ENCODE assay signal across 20 mouse cellular contexts in genomic region chr10:91734691-91735090, GRCm38 (mm10).
A peak's percentile ranks its signal among the peaks of the same experiment; 100 is the strongest.
DNase-seq lines count a peak whose midpoint lies in the region; ATAC-seq and TF ChIP-seq lines count a peak whose summit lies in the region.
"Had no signal": no experiment of that assay in that cellular context is flagged by ENCODE, and none has a peak within 500 bp of the region (broad histone marks: within the 10 kb centered on the region; RNA-seq: fewer than 3 reads in every experiment).

No protein-coding gene starts in this region.

- POLR2A ChIA-PET in Patski (lab: Charles Lee), result no interaction called here

- CTCF ChIA-PET in Patski (lab: Charles Lee), result no interaction called here

- intact Hi-C loops in heart, adult 2 months (cut with DNase I), result no loop called here

- no peaks in the 10 kb centered on the region for H3K79me2 ChIP-seq in heart, adult 2 months (replicated peaks; ENCODE audit: control insufficient read depth, insufficient read depth, low read length)

- WGBS in heart, adult 2 months, result 73% methylated on average over 8 of the region's 8 CpGs
- 77% methylated on average over 8 of the region's 8 CpGs for WGBS in heart, embryonic 11.5 days (ENCODE audit: insufficient replicate concordance)
- WGBS in hindbrain, postnatal 0 days, result 70% methylated on average over 8 of the region's 8 CpGs
- WGBS in hindbrain, embryonic 12.5 days, result 79% methylated on average over 8 of the region's 8 CpGs

- no peak for TF ChIP-seq EP300 in heart, adult 2 months (IDR thresholded peaks at IDR 0.05; ENCODE audit: insufficient read depth, low read depth, low read length)

- H3K9ac ChIP-seq in heart, adult 2 months (ENCODE audit: low read depth, low read length), result no peak overlapping the region
- no peak overlapping the region for H3K9ac ChIP-seq in heart, embryonic 11.5 days (ENCODE audit: low read depth, low read length)
- no peak overlapping the region for H3K9ac ChIP-seq in hindbrain, postnatal 0 days (replicated peaks; ENCODE audit: low read length)
- H3K9ac ChIP-seq in hindbrain, embryonic 12.5 days, result no peak overlapping the region

- H3K27ac ChIP-seq in heart, adult 2 months, result no peak overlapping the region
- no peak overlapping the region for H3K27ac ChIP-seq in heart, embryonic 11.5 days (ENCODE audit: low read depth, low read length)
- H3K27ac ChIP-seq in hindbrain, postnatal 0 days, result no peak overlapping the region
- H3K27ac ChIP-seq in hindbrain, embryonic 12.5 days, result no peak overlapping the region
- H3K27ac ChIP-seq: left cerebral cortex, adult 2 months had no signal

- no peaks in the 10 kb centered on the region for H3K9me3 ChIP-seq in heart, embryonic 11.5 days (replicated peaks; ENCODE audit: control insufficient read depth, low read length)
- no peaks in the 10 kb centered on the region for H3K9me3 ChIP-seq in hindbrain, postnatal 0 days (ENCODE audit: low read length)
- no peaks in the 10 kb centered on the region for H3K9me3 ChIP-seq in hindbrain, embryonic 12.5 days (replicated peaks)

- no peaks in the 10 kb centered on the region for H3K36me3 ChIP-seq in heart, adult 2 months (ENCODE audit: control insufficient read depth, insufficient read depth, low read length)
- H3K36me3 ChIP-seq in heart, embryonic 11.5 days (ENCODE audit: control insufficient read depth, insufficient read depth, low read length), result no peaks in the 10 kb centered on the region
- no peaks in the 10 kb centered on the region for H3K36me3 ChIP-seq in hindbrain, postnatal 0 days (ENCODE audit: insufficient read depth, low read length)
- H3K36me3 ChIP-seq in hindbrain, embryonic 12.5 days, result no peaks in the 10 kb centered on the region

- in situ Hi-C loops in Patski (cut with MboI; ENCODE audit: low pct_unique_long_range_greater_than_20kb), result loop anchor here (25.0 kb wide), 1 partner anchor 1278 kb away; no protein-coding TSS in a partner anchor

- no peak for DNase-seq in heart, adult 2 months
- no peak for DNase-seq in hindbrain, postnatal 0 days (ENCODE audit: low spot score)
- DNase-seq in lung, postnatal 14 days, result peak; percentile 1
- no peak for DNase-seq in lung, postnatal 25 days (ENCODE audit: low spot score)
- no peak for DNase-seq in Patski (ENCODE audit: low read depth, low spot score)
- no peak for DNase-seq in right cerebral cortex, postnatal 10 days (ENCODE audit: low spot score in 2 of 2)
- DNase-seq: adrenal gland, adult 8-10 months; cerebellum, adult 11 months; embryo, embryonic 11 days; gastrocnemius, postnatal 36 days; kidney, adult 18-20 months; kidney, postnatal 10 days; layer of hippocampus, adult 9-11 months; thymus, postnatal 14 days had no signal

- ATAC-seq in heart, embryonic 11.5 days (replicated peaks; ENCODE audit: insufficient number of reproducible peaks, low FRiP score, low TSS enrichment), result no peak
- no peak for ATAC-seq in hindbrain, postnatal 0 days
- no peak for ATAC-seq in hindbrain, embryonic 12.5 days (ENCODE audit: low FRiP score)
- no peak for ATAC-seq in Patski
- ATAC-seq: forebrain, embryonic 16.5 days had no signal

- no peaks in the 10 kb centered on the region for H3K27me3 ChIP-seq in heart, adult 2 months (ENCODE audit: control insufficient read depth, insufficient read depth, low read length)
- H3K27me3 ChIP-seq in heart, embryonic 11.5 days (ENCODE audit: control insufficient read depth, insufficient read depth, low read length), result no peaks in the 10 kb centered on the region
- H3K27me3 ChIP-seq in hindbrain, postnatal 0 days (ENCODE audit: insufficient read depth, low read length), result no peaks in the 10 kb centered on the region
- no peaks in the 10 kb centered on the region for H3K27me3 ChIP-seq in hindbrain, embryonic 12.5 days
- H3K27me3 ChIP-seq in Patski, result no peaks in the 10 kb centered on the region
- H3K27me3 ChIP-seq: megakaryocyte, embryonic 14.5 days had no signal

- H3K4me1 ChIP-seq in heart, adult 2 months (ENCODE audit: control insufficient read depth, insufficient read depth, low read length), result no peaks in the 10 kb centered on the region
- no peaks in the 10 kb centered on the region for H3K4me1 ChIP-seq in heart, embryonic 11.5 days (ENCODE audit: control insufficient read depth, insufficient read depth, low read length)
- H3K4me1 ChIP-seq in hindbrain, postnatal 0 days (ENCODE audit: insufficient read depth, low read length), result no peaks in the 10 kb centered on the region
- H3K4me1 ChIP-seq in hindbrain, embryonic 12.5 days, result no peaks in the 10 kb centered on the region
- H3K4me1 ChIP-seq: megakaryocyte, embryonic 14.5 days had no signal

- no peak for TF ChIP-seq POLR2A in heart, adult 2 months (IDR thresholded peaks at IDR 0.05; ENCODE audit: insufficient read depth, low read depth, low read length)

- no peak overlapping the region for H3K4me3 ChIP-seq in heart, adult 2 months
- no peak overlapping the region for H3K4me3 ChIP-seq in heart, embryonic 11.5 days (ENCODE audit: low read depth, low read length)
- no peak overlapping the region for H3K4me3 ChIP-seq in hindbrain, postnatal 0 days (ENCODE audit: low read length)
- no peak overlapping the region for H3K4me3 ChIP-seq in hindbrain, embryonic 12.5 days
- H3K4me3 ChIP-seq: left cerebral cortex, adult 2 months had no signal

- peak; percentile 32 for TF ChIP-seq CTCF in heart, adult 2 months (IDR thresholded peaks at IDR 0.05)
- TF ChIP-seq CTCF in hindbrain, postnatal 0 days (IDR thresholded peaks at IDR 0.05; ENCODE audit: low read depth), result peak; percentile 30; the same call in 1 of the 2 replicates
- TF ChIP-seq CTCF in Patski (IDR thresholded peaks at IDR 0.05), result peak; percentile 47

- no peak overlapping the region for H3K4me2 ChIP-seq in heart, embryonic 11.5 days
- no peak overlapping the region for H3K4me2 ChIP-seq in hindbrain, postnatal 0 days (ENCODE audit: low read depth, low read length)
- no peak overlapping the region for H3K4me2 ChIP-seq in hindbrain, embryonic 12.5 days (replicated peaks)
- H3K4me2 ChIP-seq: liver, embryonic 11.5 days had no signal
